Mouse (Mus musculus) retina, adult 2 months (tissue): ENCODE data around the gene Dkk3.

Source experiments
- DNase-seq: peaks from one replicate; pipeline ENCODE4 v3.0.0-alpha.2; 2012; ENCODE audit warnings: low read depth, low spot score

Gene Dkk3

DNA sequence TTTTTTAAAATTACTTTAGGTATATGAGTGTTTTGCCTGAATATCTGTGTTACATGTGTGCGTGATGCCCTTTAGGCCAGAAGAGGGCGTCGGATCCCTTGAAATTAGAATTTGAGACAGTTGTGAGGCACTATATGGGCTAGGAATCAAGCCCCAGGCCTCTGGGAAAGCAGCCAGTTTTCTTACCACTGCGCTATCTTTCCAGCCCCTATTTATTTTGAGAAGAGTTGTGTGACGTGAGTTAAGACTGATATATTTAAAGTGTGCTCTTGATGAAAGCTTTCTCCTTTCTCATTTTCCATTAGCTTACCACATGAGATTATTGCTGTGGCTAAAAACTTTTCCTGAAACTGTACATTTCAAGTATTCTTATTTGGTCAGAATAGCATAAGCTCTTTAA, 84.0 kb downstream of the Dkk3 start:
- DNase-seq: no peak
